Mouse (Mus musculus) midbrain, embryonic 10.5 days (tissue): ENCODE data around the gene Plcb2. TPM values are rescaled to one million over a fixed set of nuclear protein-coding genes. Genes with fewer than 3 reads are reported as not detected.

Experiments used
- polyA plus RNA-seq: library from polyadenylated mRNA; unstranded; fragments of >200 nt; fragmentation: Nextera tagmentation; extraction: Ambion mirVana; gene quantifications from 2 replicates; pipeline ENCODE4 v1.2.1, GENCODE M21; 2016

The Plcb2 gene
- polyA plus RNA-seq, 1 experiment from 2014 or later: 0.09 TPM

Other genes with a start within 250 kb of the Plcb2 start
- gene Srp14, start 248.7 kb downstream of the Plcb2 start, polyA plus RNA-seq: 261 and 272 TPM in 2 replicates
- gene Bmf, start 178.8 kb downstream of the Plcb2 start, polyA plus RNA-seq: 2.9 and 3.0 TPM in 2 replicates
- gene Bub1b, start 130.2 kb downstream of the Plcb2 start, polyA plus RNA-seq: 146 and 150 TPM in 2 replicates
- 0.26 and 0.99 TPM in 2 replicates for gene Pak6, start 65.1 kb downstream of the Plcb2 start, polyA plus RNA-seq
- not detected in 2 replicates for gene Ankrd63, start 24.5 kb downstream of the Plcb2 start, polyA plus RNA-seq
- gene Inafm2, start 17.3 kb upstream of the Plcb2 start, polyA plus RNA-seq: 24.2 and 24.6 TPM in 2 replicates
- 0.42 and 1.1 TPM in 2 replicates for gene Ccdc9b, start 34.2 kb upstream of the Plcb2 start, polyA plus RNA-seq
- not detected in 2 replicates for gene Phgr1, start 44.3 kb upstream of the Plcb2 start, polyA plus RNA-seq
- 3.1 and 7.5 TPM in 2 replicates for gene Disp2, start 51.3 kb upstream of the Plcb2 start, polyA plus RNA-seq
- 181 and 184 TPM in 2 replicates for gene Knstrn, start 85.6 kb upstream of the Plcb2 start, polyA plus RNA-seq
- gene Ivd, start 133.5 kb upstream of the Plcb2 start, polyA plus RNA-seq: 63.3 and 67.3 TPM in 2 replicates
- 3.8 and 3.9 TPM in 2 replicates for gene Bahd1, start 171.9 kb upstream of the Plcb2 start, polyA plus RNA-seq
- 14.5 and 17.2 TPM in 2 replicates for gene Chst14, start 198.1 kb upstream of the Plcb2 start, polyA plus RNA-seq